Mouse (Mus musculus) gastrocnemius, postnatal 25 days (tissue): ENCODE measurements at regions not wholly inside any gene's neighbourhood (a gene's known extent, or its start where the extent isn't known, plus 50 kb on each side); places are given as distances from the start of the nearest gene placed in this dataset.
A peak's percentile ranks its signal among the peaks of the same experiment; 100 is the strongest.

ENCODE experiments used
- DNase-seq: peaks from one replicate; pipeline ENCODE4 v3.0.0; 2022

GRCm38 (mm10) chr13:112130220-112130619 is 158.0 kb upstream of the Ankrd55 start:
- no peak for DNase-seq

- DNase-seq = no peak
Observed at GRCm38 (mm10) chr13:112130774-112131173, 157.5 kb upstream of the Ankrd55 start.

DNA sequence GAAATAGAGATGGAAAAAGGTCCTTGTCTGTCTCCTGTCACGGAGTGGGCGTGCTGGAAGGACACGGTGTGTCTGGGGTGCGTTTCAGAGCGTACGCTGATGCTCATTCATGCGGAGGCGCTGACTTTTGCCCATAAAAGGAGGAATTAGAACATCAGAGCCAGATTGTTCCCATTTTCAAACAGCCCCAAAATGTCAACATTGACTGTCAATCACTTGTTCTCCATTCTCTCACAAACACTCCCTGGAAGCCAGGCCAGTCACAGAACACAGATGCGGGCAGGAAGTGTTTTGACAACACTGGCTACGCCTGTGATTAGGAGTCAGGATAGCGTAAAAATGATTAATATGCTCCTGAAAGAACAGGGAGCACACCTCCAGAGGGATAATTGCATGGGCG is 157.1 kb upstream of the Ankrd55 start:
- DNase-seq = no peak

- DNase-seq = no peak
Observed at GRCm38 (mm10) chr13:112133736-112134135, 154.5 kb upstream of the Ankrd55 start.

- no peak for DNase-seq
Observed at GRCm38 (mm10) chr13:112134701-112135100, 153.6 kb upstream of the Ankrd55 start.

DNA sequence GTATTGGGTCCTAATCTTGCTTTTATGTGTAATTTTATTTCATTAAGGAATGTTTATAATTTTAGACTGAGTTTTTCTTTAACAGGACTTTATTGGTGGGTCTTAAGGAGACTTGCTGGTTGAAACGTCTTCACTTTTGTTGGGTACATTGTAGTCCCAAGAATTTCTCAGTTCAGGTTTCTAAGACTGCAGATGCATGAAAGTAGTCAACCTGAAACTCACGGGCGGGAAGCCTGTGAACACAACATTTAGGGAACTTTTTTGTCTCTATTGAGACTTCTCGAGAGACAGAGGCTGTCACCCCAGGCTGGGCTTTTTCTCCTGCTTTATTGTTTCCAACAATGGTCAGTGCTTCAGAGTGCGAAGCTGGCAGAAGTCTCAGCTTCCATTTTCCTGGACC is 152.5 kb upstream of the Ankrd55 start:
- DNase-seq = no peak

DNA sequence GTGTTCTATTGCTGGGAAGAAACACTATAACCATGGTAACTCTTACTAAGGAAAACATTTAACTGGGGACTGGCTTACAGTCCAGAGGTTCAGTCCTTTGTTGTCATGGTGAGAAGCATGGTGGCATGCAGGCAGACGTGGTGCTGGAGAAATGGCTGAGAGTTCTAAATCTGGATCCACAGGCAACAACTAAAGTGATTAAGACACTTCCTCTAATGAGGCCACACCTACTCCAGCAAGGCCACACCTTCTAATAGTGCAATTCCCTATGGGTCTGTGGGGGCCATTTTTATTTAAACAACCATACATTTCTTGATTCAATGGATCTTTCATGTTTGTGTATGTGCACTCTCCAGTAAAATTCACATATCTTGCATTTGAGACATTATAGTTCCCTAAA is 151.4 kb upstream of the Ankrd55 start:
- DNase-seq = no peak

- no peak for DNase-seq
Observed at GRCm38 (mm10) chr13:112140871-112141270, 147.4 kb upstream of the Ankrd55 start.

- DNase-seq = no peak
Observed at GRCm38 (mm10) chr13:112144393-112145348, 143.6 kb upstream of the Ankrd55 start.

GRCm38 (mm10) chr13:112152614-112153550 is 135.4 kb upstream of the Ankrd55 start:
- peak; percentile 7 for DNase-seq

GRCm38 (mm10) chr13:112153681-112154127 is 134.5 kb upstream of the Ankrd55 start:
- no peak for DNase-seq

DNA sequence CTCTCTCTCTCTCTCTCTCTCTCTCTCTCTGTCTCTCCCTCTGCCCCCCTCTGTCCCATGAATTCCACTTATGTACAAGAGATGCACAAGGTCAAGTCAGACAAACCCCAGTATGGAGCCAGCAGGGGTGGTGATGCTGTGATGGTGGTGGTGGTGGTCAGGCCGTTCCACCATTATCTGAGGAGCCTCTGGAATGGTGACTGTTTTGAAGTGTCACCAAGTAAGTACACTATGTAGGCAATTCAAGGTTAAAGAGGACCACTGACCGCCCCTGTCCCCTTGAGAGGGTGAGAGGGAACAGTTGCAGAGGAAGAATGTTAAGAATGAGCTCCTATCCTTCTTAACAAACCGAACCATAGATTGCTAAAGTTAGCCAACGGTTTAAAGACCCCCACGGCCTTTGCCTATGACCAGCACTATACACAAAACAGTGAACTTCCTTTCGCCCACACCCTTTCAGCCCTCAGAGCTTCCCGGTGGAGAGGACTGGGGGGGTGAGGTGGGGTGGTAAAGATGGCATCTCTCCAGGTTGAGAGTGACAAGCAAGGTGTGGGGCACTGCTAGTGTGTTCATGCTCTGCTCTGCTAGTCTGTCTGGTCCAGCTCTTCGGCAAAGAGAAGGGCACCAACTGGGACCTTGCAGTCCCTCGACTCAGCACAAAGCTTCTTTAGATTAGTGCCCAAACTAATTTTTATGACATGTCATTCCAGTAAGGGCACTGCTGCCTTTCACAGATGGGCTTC is 128.7 kb upstream of the Ankrd55 start:
- DNase-seq = no peak

- peak; percentile 37 for DNase-seq
Observed at GRCm38 (mm10) chr13:112160173-112160641, 128.0 kb upstream of the Ankrd55 start.

- DNase-seq = no peak
Observed at GRCm38 (mm10) chr13:112160726-112161125, 127.5 kb upstream of the Ankrd55 start.

- DNase-seq = no peak
Observed at GRCm38 (mm10) chr13:112161886-112162285, 126.4 kb upstream of the Ankrd55 start.

DNA sequence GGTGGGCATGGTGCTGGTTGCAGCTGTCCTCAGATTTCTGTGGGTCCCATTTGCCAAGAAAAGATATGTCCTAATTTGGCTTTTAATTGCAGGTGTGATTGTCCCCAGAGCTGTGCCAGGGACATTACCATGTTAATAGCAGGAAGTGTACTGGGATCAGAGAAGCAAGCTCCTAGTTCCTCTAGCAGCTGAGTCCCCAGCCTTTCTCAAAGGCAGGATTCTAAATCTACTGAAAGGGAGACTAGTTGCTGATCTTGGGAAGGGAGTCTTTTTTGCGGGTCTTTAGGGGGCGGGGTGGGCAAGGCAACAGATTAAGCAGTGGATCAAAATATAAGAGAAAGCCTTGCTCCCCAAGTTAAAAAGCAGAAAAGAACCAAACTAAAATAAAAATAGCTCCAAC is 122.3 kb upstream of the Ankrd55 start:
- no peak for DNase-seq

GRCm38 (mm10) chr13:112166338-112166802 is 121.9 kb upstream of the Ankrd55 start:
- no peak for DNase-seq

DNA sequence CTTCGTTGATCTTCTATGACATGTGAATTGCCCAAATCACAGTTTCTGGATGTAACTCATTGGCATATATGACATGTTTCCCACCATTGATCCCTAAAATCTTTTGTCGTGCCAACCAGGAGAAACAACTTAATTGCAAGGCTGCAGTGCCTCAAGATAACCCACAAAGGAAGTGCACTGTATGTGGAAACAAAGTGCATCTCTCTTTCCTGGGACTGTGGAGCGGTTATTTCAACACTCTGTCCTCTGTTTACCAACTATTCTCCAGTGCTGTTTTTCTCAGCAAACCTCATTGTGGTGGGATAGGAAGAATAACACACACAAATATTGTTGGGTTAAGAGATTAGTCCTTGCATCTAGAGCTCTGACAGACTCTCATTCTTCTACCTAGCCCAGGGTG is 119.8 kb upstream of the Ankrd55 start:
- no peak for DNase-seq

DNA sequence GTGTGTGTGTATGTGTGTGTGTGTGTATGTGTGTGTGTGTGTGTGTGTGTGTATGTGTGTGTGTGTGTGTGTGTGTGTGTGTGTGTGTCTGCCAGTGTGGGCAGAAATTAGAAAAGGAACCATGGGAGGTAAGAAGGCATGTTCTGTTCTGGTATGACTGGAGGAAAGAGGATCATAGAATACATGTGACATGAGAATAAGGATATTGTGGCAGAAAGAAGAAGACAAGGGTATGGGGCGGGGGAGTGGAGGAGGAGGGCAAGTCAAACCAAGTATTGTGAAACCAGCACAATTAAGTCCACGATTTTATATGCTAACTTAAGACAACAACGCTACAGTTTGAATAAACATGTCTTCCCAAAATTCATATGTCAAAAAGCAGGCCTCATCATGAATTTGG is 117.4 kb upstream of the Ankrd55 start:
- DNase-seq = no peak

GRCm38 (mm10) chr13:112171940-112172715 is 116.1 kb upstream of the Ankrd55 start:
- DNase-seq = no peak

DNA sequence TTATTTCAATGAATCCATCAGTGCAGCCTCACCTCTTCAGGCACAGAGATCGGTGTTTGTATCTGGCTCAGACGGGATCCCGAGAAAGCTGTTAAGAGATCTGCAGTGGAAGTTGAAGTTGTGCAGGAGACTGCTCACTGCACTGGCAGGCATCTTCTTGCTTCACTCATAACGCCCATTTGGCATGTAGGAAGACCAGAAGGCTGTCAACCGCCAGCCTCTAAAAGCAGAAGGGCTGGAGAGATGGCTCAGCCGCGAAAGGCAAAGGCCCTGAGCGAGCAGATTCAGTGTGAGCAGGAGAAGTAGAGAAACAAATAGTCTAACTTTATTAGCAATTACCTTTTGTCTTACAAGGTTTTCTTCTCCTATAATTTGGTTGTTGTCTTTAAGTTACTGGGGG is 114.3 kb upstream of the Ankrd55 start:
- no peak for DNase-seq
